Mouse (Mus musculus) forebrain, embryonic 12.5 days (tissue): ENCODE results near the gene Gm10318. TPM values are rescaled to one million over a fixed set of nuclear protein-coding genes. Genes with fewer than 3 reads are reported as not detected.

Experiments used
- ATAC-seq: fragments of 200-750 bp; cut with Nextera tagmentation; 2 replicates; pipeline ENCODE4 v1.8.0; 2017; ENCODE audit warnings: moderate TSS enrichment; ENCODE audit not compliant: low FRiP score
- H3K27ac ChIP-seq: fragments of 300-500 bp; sonication (generic); 2 replicates; pipeline ENCODE4 v1.5.1; 2016; ENCODE audit warnings: mild to moderate bottlenecking
- H3K27me3 ChIP-seq: fragments of 300-500 bp; sonication (generic); 2 replicates; pipeline ENCODE4 v1.6.1; 2016; ENCODE audit warnings: mild to moderate bottlenecking
- H3K36me3 ChIP-seq: fragments of 300-500 bp; sonication (generic); replicated peaks from 2 replicates; pipeline ENCODE4 v1.6.1; 2016; ENCODE audit warnings: mild to moderate bottlenecking
- H3K4me1 ChIP-seq: fragments of 300-500 bp; sonication (generic); 2 replicates; pipeline ENCODE4 v1.6.1; 2016
- H3K4me2 ChIP-seq: fragments of 300-500 bp; sonication (generic); 2 replicates; pipeline ENCODE4 v1.6.1; 2016; ENCODE audit warnings: mild to moderate bottlenecking, moderate library complexity
- H3K4me3 ChIP-seq: fragments of 300-500 bp; sonication (generic); replicated peaks from 2 replicates; pipeline ENCODE4 v1.5.1; 2016; ENCODE audit warnings: mild to moderate bottlenecking
- H3K9ac ChIP-seq: fragments of 300-500 bp; sonication (generic); 2 replicates; pipeline ENCODE4 v1.6.1; 2016; ENCODE audit warnings: mild to moderate bottlenecking
- H3K9me3 ChIP-seq: fragments of 300-500 bp; sonication (generic); 2 replicates; pipeline ENCODE4 v1.6.1; 2016
- WGBS: fragments of 180-500 bp; shearing (Covaris S2); methylation state at CpG from one replicate; pipeline ENCODE4 v1.1.7; 2016; 5-methylcytosine and 5-hydroxymethylcytosine counted together
- polyA plus RNA-seq: library from polyadenylated mRNA; unstranded; fragments of >200 nt; fragmentation: Nextera tagmentation; extraction: Ambion mirVana; gene quantifications from 2 replicates; pipeline ENCODE4 v1.2.1, GENCODE M21; 2016

The Gm10318 gene
- polyA plus RNA-seq: not detected in 2 replicates

- ATAC-seq: no peak
- Histone ChIP-seq H3K9me3 (no peaks in the 10 kb centered on the region), H3K36me3 (no peaks in the 10 kb centered on the region), H3K27me3 (no peaks in the 10 kb centered on the region), H3K9ac (no peak within 1 kb of the TSS), H3K4me3 (no peak within 1 kb of the TSS), H3K4me1 (no peaks in the 10 kb centered on the region), H3K27ac (no peak within 1 kb of the TSS), H3K4me2 (no peak within 1 kb of the TSS)
- 69% methylated on average over 9 of the region's 9 CpGs for WGBS
Measured at GRCm38 (mm10) chr10:77852559-77852958, at the start of gene Gm10318. TSS of gene Gm10318 (plus strand) at chr10:77852859.

- Histone ChIP-seq H3K27me3 (no peaks in the 10 kb centered on the region), H3K4me3 (no peak overlapping the region), H3K4me2 (no peak overlapping the region), H3K4me1 (0 out of 2 replicates have a peak, but pooled peaks cover under 1% of the 10 kb centered on the region), H3K9ac (no peak overlapping the region), H3K27ac (no peak overlapping the region), H3K36me3 (no peaks in the 10 kb centered on the region), H3K9me3 (no peaks in the 10 kb centered on the region)
- whole genome bisulfite sequencing: 84% methylated on average over 3 of the region's 3 CpGs
- ATAC-seq: no peak
Measured at GRCm38 (mm10) chr10:77804095-77804494, 48.6 kb upstream of the Gm10318 start.

GRCm38 (mm10) chr10:77811743-77812142 is 40.9 kb upstream of the Gm10318 start, which contains the start of gene Gm9507:
TSS of gene Gm9507 (minus strand) at chr10:77811843.
- no peak for ATAC-seq
- no peak within 1 kb of the TSS for H3K4me2 ChIP-seq
- H3K27me3 ChIP-seq: no peaks in the 10 kb centered on the region
- H3K36me3 ChIP-seq: no peaks in the 10 kb centered on the region
- no peaks in the 10 kb centered on the region for H3K4me1 ChIP-seq
- no peak within 1 kb of the TSS for H3K27ac ChIP-seq
- H3K9ac ChIP-seq: no peak within 1 kb of the TSS
- peaks cover 6% of the 10 kb centered on the region; the same call in 1 of the 2 replicates for H3K9me3 ChIP-seq
- 66% methylated on average over 5 of the region's 5 CpGs for WGBS
- H3K4me3 ChIP-seq: no peak within 1 kb of the TSS

GRCm38 (mm10) chr10:77814382-77814781 is 38.3 kb upstream of the Gm10318 start, which contains the start of gene Gm2696:
TSS of gene Gm2696 (plus strand) at chr10:77814682.
- no peaks in the 10 kb centered on the region for H3K4me1 ChIP-seq
- ATAC-seq: no peak
- H3K9ac ChIP-seq: no peak within 1 kb of the TSS
- no peaks in the 10 kb centered on the region for H3K36me3 ChIP-seq
- WGBS: 59% methylated on average over 4 of the region's 4 CpGs
- H3K27me3 ChIP-seq: no peaks in the 10 kb centered on the region
- H3K4me3 ChIP-seq: no peak within 1 kb of the TSS
- no peak within 1 kb of the TSS for H3K27ac ChIP-seq
- H3K4me2 ChIP-seq: no peak within 1 kb of the TSS
- peaks cover 6% of the 10 kb centered on the region; the same call in 1 of the 2 replicates for H3K9me3 ChIP-seq

GRCm38 (mm10) chr10:77815514-77815913 is 37.1 kb upstream of the Gm10318 start:
- H3K27me3 ChIP-seq: no peaks in the 10 kb centered on the region
- no peak for ATAC-seq
- H3K36me3 ChIP-seq: no peaks in the 10 kb centered on the region
- H3K4me3 ChIP-seq: no peak overlapping the region
- H3K9ac ChIP-seq: no peak overlapping the region
- WGBS: 27% methylated on average over 5 of the region's 5 CpGs
- H3K4me2 ChIP-seq: no peak overlapping the region
- H3K27ac ChIP-seq: no peak overlapping the region
- no peaks in the 10 kb centered on the region for H3K9me3 ChIP-seq
- H3K4me1 ChIP-seq: no peaks in the 10 kb centered on the region

GRCm38 (mm10) chr10:77818523-77818922 is 34.1 kb upstream of the Gm10318 start:
- Histone ChIP-seq H3K27me3 (no peaks in the 10 kb centered on the region), H3K27ac (no peak overlapping the region), H3K4me2 (no peak overlapping the region), H3K9ac (no peak overlapping the region), H3K36me3 (no peaks in the 10 kb centered on the region), H3K9me3 (no peaks in the 10 kb centered on the region), H3K4me3 (no peak overlapping the region), H3K4me1 (no peaks in the 10 kb centered on the region)
- no peak for ATAC-seq
- 97% methylated on average over 4 of the region's 4 CpGs for WGBS

GRCm38 (mm10) chr10:77819203-77819602 is 33.5 kb upstream of the Gm10318 start:
- H3K4me3 ChIP-seq: no peak overlapping the region
- no peaks in the 10 kb centered on the region for H3K27me3 ChIP-seq
- no peaks in the 10 kb centered on the region for H3K36me3 ChIP-seq
- no peaks in the 10 kb centered on the region for H3K4me1 ChIP-seq
- no peak overlapping the region for H3K9ac ChIP-seq
- ATAC-seq: no peak
- no peaks in the 10 kb centered on the region for H3K9me3 ChIP-seq
- 28% methylated on average over 4 of the region's 4 CpGs for WGBS
- no peak overlapping the region for H3K4me2 ChIP-seq
- no peak overlapping the region for H3K27ac ChIP-seq

GRCm38 (mm10) chr10:77826951-77827350 is 25.7 kb upstream of the Gm10318 start, which contains the start of gene Krtap10-4:
TSS of gene Krtap10-4 (minus strand) at chr10:77827095.
- Histone ChIP-seq H3K27ac (no peak within 1 kb of the TSS), H3K4me3 (no peak within 1 kb of the TSS), H3K4me1 (no peaks in the 10 kb centered on the region), H3K4me2 (no peak within 1 kb of the TSS), H3K36me3 (no peaks in the 10 kb centered on the region), H3K9me3 (no peaks in the 10 kb centered on the region), H3K9ac (no peak within 1 kb of the TSS), H3K27me3 (no peaks in the 10 kb centered on the region)
- 73% methylated on average over 6 of the region's 6 CpGs for WGBS
- no peak for ATAC-seq

GRCm38 (mm10) chr10:77835647-77836046 is 17.0 kb upstream of the Gm10318 start, which contains the start of gene Krtap10-10:
TSS of gene Krtap10-10 (plus strand) at chr10:77835947.
- 70% methylated on average over 9 of the region's 9 CpGs for WGBS
- H3K36me3 ChIP-seq: no peaks in the 10 kb centered on the region
- no peak within 1 kb of the TSS for H3K9ac ChIP-seq
- H3K9me3 ChIP-seq: no peaks in the 10 kb centered on the region
- ATAC-seq: no peak
- H3K4me2 ChIP-seq: no peak within 1 kb of the TSS
- no peak within 1 kb of the TSS for H3K4me3 ChIP-seq
- no peak within 1 kb of the TSS for H3K27ac ChIP-seq
- no peaks in the 10 kb centered on the region for H3K27me3 ChIP-seq
- no peaks in the 10 kb centered on the region; the same call in 1 of the 2 replicates for H3K4me1 ChIP-seq

GRCm38 (mm10) chr10:77839006-77839405 is 13.7 kb upstream of the Gm10318 start:
- H3K4me1 ChIP-seq: no peaks in the 10 kb centered on the region; the same call in 1 of the 2 replicates
- no peak for ATAC-seq
- WGBS: 83% methylated on average over 6 of the region's 6 CpGs
- H3K4me3 ChIP-seq: no peak overlapping the region
- H3K27ac ChIP-seq: no peak overlapping the region
- H3K9ac ChIP-seq: no peak overlapping the region
- H3K36me3 ChIP-seq: no peaks in the 10 kb centered on the region
- H3K9me3 ChIP-seq: peaks cover 5% of the 10 kb centered on the region; the same call in 1 of the 2 replicates
- H3K27me3 ChIP-seq: no peaks in the 10 kb centered on the region
- H3K4me2 ChIP-seq: no peak overlapping the region

GRCm38 (mm10) chr10:77846503-77846902 is 6.2 kb upstream of the Gm10318 start, which contains the start of gene Gm36176:
TSS of gene Gm36176 (plus strand) at chr10:77846803.
- Histone ChIP-seq H3K4me2 (no peak within 1 kb of the TSS), H3K4me3 (no peak within 1 kb of the TSS), H3K27ac (no peak within 1 kb of the TSS), H3K27me3 (no peaks in the 10 kb centered on the region), H3K9me3 (peaks cover 5% of the 10 kb centered on the region; the same call in 1 of the 2 replicates), H3K9ac (no peak within 1 kb of the TSS), H3K36me3 (no peaks in the 10 kb centered on the region), H3K4me1 (no peaks in the 10 kb centered on the region)
- WGBS: 72% methylated on average over 2 of the region's 3 CpGs
- no peak for ATAC-seq

- WGBS: 10% methylated on average over 2 of the region's 2 CpGs
- no peak for ATAC-seq
- no peaks in the 10 kb centered on the region for H3K36me3 ChIP-seq
- no peaks in the 10 kb centered on the region for H3K27me3 ChIP-seq
- H3K9me3 ChIP-seq: peaks cover 5% of the 10 kb centered on the region; the same call in 1 of the 2 replicates
- H3K4me2 ChIP-seq: no peak overlapping the region
- no peaks in the 10 kb centered on the region for H3K4me1 ChIP-seq
- H3K9ac ChIP-seq: no peak overlapping the region
- no peak overlapping the region for H3K4me3 ChIP-seq
- H3K27ac ChIP-seq: no peak overlapping the region
Measured at GRCm38 (mm10) chr10:77846961-77847360, 5.7 kb upstream of the Gm10318 start.

GRCm38 (mm10) chr10:77847538-77847937 is 5.1 kb upstream of the Gm10318 start:
- no peak overlapping the region for H3K27ac ChIP-seq
- 82% methylated on average over 2 of the region's 2 CpGs for WGBS
- H3K9me3 ChIP-seq: peaks cover 5% of the 10 kb centered on the region; the same call in 1 of the 2 replicates
- H3K4me3 ChIP-seq: no peak overlapping the region
- H3K27me3 ChIP-seq: no peaks in the 10 kb centered on the region
- ATAC-seq: no peak
- H3K4me1 ChIP-seq: no peaks in the 10 kb centered on the region
- no peak overlapping the region for H3K9ac ChIP-seq
- H3K4me2 ChIP-seq: no peak overlapping the region
- H3K36me3 ChIP-seq: no peaks in the 10 kb centered on the region
